Mouse (Mus musculus) small intestine, adult 2 months (tissue): ENCODE data around the gene Nop16.

Experiments used
- CTCF ChIP-seq: fragments of 200-500 bp; IDR thresholded peaks from 2 replicates; pipeline ENCODE4 v1.5.1; 2012; ENCODE audit warnings: low read depth, mild to moderate bottlenecking, control low read depth, inconsistent platforms, low read length, moderate library complexity, mixed read lengths; ENCODE audit not compliant: insufficient replicate concordance, insufficient read length; ENCODE audit errors: extremely low read depth
- POLR2A ChIP-seq: fragments of 200-500 bp; IDR thresholded peaks from 2 replicates; pipeline ENCODE4 v1.6.1; 2012; ENCODE audit warnings: low read depth, mild to moderate bottlenecking, control low read depth, inconsistent platforms, low read length, moderate library complexity

GRCm38 (mm10) chr13:54616998-54617397, 27.1 kb upstream of the Nop16 start:
- TF ChIP-seq POLR2A (no peak), CTCF (no peak)
